Mouse (Mus musculus) spleen, embryonic (tissue): ENCODE measurements around the gene Git2.

Source experiments
- CTCF ChIA-PET: fragments of 350-600 bp; sonication (Branson Sonifier 250); formaldehyde crosslinking; loops from one replicate; lab custom pipeline; 2022; lab: Charles Lee

Gene Git2

GRCm38 (mm10) chr5:114797253-114797652 lies 21.9 kb upstream of the Git2 start:
- CTCF ChIA-PET: interaction anchor here (0.6 kb wide), 1 partner anchor 262 kb away, joined by 7 read pairs; no protein-coding TSS in a partner anchor

DNA sequence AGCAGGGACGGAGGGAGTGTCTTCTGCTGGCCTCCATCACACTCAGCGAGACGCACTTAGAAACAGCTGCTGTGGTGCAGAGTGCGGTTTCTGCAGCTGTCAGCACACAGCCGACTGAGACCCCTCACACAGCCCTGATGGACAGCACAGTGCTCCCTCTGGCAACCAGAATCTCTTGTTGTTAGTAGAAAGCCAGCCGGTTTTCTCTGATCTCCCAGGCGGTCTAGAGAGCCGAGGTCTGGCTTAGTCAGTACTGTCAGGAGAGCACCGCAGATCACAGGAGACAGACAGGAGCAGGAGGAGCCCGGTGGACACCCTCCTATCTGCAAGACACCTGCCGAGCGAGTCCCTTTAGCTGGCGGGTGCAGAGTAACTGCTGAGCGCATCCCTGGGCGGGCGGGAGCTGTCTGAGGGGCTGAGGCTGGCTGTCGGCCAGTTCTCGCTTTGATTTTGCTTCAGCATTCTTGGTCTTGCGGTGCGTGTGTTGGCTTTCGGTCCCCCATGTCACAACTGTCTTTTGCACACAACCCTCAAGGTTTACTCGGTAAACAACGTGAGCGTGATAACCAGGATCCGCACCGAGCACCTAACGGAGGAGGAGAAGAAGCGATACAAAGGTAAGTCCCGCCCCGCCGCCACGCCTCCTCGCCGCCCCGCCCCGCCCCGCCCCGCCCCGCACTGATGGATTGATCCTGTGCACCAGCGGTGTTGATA lies 21.1 kb upstream of the Git2 start:
- CTCF ChIA-PET: interaction anchor here (1.5 kb wide), 1 partner anchor 23 kb away, joined by 3 read pairs; no protein-coding TSS in a partner anchor

DNA sequence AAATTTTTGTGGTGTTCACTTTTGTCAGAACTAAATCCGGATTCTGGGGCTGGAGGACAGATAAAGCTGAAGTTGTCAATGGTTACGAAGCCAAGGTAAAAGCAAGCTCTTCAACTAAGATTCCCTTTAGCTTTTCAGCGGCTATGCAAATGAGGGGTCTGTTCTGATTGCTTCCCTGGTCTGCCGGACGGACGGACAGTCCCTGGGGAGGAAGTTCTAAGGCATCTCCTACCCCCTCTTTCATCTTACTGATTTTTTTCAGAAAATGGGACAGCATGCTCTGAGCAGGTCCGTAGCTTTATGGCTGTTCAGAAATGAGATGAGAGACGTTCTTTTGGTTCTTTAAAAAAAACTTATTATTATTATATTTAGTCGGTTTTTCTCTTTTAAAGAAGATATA lies 20.3 kb upstream of the Git2 start:
- CTCF ChIA-PET: interaction anchor here (0.7 to 1.5 kb wide), 2 partner anchors 22 to 76 kb away, joined by 3 read pairs; no protein-coding TSS in a partner anchor

GRCm38 (mm10) chr5:114795231-114795630 lies 19.9 kb upstream of the Git2 start:
- CTCF ChIA-PET: interaction anchor here (0.7 to 1.5 kb wide), 3 partner anchors 18 to 75 kb away, joined by 3 to 4 read pairs (median 3); no protein-coding TSS in a partner anchor

DNA sequence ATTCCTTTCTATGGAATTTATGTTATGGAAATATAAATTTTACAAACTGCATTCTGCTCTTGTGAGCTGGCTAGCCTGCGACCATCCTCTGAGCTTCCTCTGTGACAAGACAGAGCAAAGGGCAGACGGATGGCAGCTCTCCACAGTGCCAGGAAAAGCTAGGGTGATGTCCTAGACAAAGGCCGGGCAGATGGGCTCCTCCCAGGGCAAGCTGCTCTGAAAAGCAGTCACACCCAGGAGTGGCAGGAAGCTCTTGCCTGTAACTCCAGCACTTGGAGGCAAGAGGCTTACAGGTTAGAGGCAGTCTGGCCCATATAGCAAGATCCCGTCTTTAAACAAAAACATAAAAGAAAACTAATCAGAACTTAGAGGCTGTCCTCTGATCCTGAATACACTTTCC lies 19.3 kb upstream of the Git2 start:
- CTCF ChIA-PET: interaction anchor here (0.7 to 1.5 kb wide), 2 partner anchors 18 to 21 kb away, joined by 3 to 4 read pairs; no protein-coding TSS in a partner anchor

- CTCF ChIA-PET: no interaction called here
These were observed 18.0 kb upstream of the Git2 start for GRCm38 (mm10) chr5:114793317-114793716.

DNA sequence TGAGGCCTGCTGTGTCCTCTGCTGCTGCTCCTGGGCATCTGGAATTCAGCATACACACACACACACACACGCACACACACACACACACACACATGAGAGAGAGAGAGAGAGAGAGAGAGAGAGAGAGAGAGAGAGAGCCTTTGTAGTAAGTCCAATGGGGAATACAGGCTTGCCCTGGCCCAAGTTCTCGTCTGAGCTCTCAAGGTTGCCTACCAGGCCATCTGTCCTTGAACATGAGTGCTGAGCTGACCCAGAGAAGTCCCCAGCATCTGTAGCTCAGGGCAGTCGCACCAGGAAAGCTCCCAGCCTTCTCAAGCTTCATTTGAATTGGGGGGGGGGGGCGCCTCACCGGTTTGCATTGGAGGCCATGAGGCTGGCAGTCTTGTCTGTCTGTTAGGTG lies 9.9 kb upstream of the Git2 start:
- CTCF ChIA-PET: interaction anchor here (0.6 to 0.7 kb wide), 3 partner anchors 16 to 477 kb away, joined by 6 to 7 read pairs (median 6); no protein-coding TSS in a partner anchor

DNA sequence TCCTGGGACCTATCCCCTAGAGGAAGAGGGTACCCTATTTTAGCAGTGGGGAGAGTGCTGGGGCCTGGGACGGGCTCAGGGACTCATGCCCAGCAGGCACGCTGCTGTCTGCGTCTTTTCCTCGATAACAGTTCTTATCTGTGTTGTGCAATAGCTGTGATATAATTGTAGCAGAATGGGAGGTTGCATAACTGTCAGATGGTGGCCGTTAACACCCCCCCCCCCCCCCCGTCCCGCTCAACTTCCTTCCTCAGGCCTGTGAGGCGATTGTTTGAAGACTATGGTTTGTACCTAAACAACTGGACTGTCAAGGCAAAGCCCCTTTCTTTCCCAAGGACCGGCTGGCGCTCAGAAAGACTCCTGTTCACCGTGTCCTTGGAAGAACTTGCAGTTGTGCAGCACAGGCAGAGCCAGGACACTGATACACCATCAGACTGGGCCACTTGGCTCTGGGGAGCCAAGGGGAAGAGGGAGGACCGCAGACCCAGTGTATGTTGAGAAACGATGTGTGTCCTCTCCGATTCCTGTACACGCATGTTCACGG lies 9.4 kb upstream of the Git2 start:
- CTCF ChIA-PET: interaction anchor here (0.6 to 0.7 kb wide), 5 partner anchors 16 to 478 kb away, joined by 5 to 7 read pairs (median 6); no protein-coding TSS in a partner anchor

- CTCF ChIA-PET: interaction anchor here (0.6 to 0.7 kb wide), 4 partner anchors 10 to 118 kb away, joined by 3 to 5 read pairs (median 4); no protein-coding TSS in a partner anchor
These were observed 8.3 kb upstream of the Git2 start for GRCm38 (mm10) chr5:114783405-114784163.

- CTCF ChIA-PET: interaction anchor here (0.7 kb wide), 1 partner anchor 9 kb away, joined by 3 read pairs; no protein-coding TSS in a partner anchor
These were observed 7.7 kb upstream of the Git2 start for GRCm38 (mm10) chr5:114782991-114783390.

GRCm38 (mm10) chr5:114780912-114781311 lies 5.6 kb upstream of the Git2 start:
- CTCF ChIA-PET: interaction anchor here (0.7 to 0.9 kb wide), 3 partner anchors 43 to 86 kb away, joined by 4 to 6 read pairs (median 5); no protein-coding TSS in a partner anchor

DNA sequence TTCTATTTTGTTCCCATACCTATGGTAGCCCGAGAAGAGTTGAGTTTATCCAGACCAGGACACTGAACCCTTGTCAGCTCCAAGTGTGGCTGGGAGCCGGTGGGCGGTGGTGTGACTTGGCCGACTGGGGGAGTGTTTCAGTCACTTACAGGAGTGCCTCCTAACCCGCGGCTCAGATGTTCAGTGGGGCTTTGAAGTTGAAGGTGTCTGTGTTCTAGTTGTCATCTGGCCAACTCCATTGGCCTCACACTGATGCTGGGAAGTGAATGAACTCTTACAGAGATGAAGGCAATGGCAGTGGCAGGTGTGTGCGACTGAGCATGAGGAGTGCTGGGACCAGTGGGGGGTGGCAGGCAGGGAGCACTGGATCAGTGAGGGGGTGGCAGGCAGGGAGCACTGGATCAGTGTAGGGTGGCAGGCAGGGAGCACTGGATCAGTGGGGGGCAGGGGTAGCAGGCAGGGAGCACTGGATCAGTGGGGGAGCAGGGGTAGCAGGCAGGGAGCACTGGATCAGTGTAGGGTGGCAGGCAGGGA lies 4.7 kb upstream of the Git2 start:
- CTCF ChIA-PET: interaction anchor here (0.7 kb wide), 1 partner anchor 48 kb away, joined by 4 read pairs; no protein-coding TSS in a partner anchor

- CTCF ChIA-PET: no interaction called here
These were observed 857 bp upstream of the Git2 start for GRCm38 (mm10) chr5:114776174-114776573.

DNA sequence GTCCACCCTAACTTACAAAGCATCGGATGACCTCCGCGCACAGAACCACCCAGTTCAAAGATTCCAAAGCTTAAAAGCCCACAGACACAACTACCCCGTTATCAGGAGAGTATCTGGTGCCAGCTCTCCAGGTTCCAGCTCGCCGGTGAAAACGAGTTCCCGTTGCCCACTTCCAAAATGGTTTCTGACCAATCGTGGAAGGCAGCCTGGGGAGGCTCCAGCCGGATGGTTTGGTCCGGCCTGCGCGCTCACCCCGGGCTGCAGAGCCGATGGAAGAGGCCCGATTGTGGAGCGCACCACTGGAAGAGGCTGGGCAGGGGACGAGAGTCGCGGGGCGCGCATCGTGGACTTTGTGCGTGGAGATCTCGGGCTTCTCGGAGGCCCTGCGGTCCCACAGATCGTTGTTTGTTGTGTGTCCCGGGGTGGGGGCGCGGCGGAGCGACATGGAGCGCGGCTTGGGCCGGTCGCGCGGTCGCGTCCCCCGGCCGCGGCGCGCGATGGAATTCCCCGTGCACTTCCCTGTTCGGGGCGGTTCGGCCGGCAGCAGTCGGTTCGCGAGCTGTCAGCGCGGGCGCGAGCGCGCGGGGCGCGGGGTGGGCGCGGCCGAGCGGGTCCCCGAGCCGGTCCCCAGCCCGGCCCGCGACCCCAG lies 790 bp downstream of the Git2 start, which contains the start of gene Ankrd13a:
TSS of gene Ankrd13a (plus strand) at position 275 of the 649 bp plus-strand sequence.
- CTCF ChIA-PET: interaction anchor here (1.0 to 1.2 kb wide), 2 partner anchors 8 to 21 kb away, joined by 3 read pairs; no protein-coding TSS in a partner anchor

- CTCF ChIA-PET: interaction anchor here (1.0 to 1.2 kb wide), 2 partner anchors 9 to 22 kb away, joined by 3 read pairs; no protein-coding TSS in a partner anchor
These were observed 1.5 kb downstream of the Git2 start for GRCm38 (mm10) chr5:114773780-114774179.

- CTCF ChIA-PET: interaction anchor here (1.0 to 1.2 kb wide), 2 partner anchors 10 to 22 kb away, joined by 3 read pairs; no protein-coding TSS in a partner anchor
These were observed 2.1 kb downstream of the Git2 start for GRCm38 (mm10) chr5:114773211-114773710.

DNA sequence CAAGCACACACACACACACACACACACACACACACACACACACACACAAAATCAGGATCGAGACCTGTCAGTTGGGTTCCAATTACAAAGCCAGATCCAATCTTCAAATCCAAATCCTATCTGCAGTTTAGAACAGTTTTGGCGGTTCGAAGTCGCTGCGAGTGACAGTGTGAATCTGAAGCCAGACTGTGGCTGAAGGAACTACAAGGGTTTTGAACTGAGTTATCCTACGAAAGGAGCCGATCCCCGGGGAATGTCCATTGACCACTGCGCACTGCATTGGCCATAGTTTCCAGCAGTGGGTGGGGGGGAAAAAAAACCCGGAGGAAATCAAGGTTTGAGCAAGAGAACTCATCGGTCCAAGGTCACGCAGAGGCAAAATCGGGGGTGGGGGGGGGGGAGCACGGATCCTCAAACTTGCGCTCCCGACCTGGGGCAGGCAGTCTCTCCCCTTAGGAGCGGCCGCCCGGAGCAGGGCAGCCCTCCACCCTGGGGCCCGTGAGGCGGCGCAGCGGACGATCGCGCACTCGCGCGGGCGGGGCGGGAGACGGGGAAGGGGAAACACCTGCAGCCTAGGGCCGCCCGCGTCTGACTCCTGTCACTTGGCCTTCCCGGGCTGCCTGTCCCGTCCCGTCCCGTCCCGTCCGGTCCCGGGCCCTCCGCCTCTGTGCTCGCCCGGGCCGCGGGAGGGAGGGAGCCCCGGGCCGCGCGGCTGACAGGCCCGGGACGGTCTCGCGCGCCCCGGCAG lies 2.7 kb downstream of the Git2 start:
- CTCF ChIA-PET: no interaction called here

DNA sequence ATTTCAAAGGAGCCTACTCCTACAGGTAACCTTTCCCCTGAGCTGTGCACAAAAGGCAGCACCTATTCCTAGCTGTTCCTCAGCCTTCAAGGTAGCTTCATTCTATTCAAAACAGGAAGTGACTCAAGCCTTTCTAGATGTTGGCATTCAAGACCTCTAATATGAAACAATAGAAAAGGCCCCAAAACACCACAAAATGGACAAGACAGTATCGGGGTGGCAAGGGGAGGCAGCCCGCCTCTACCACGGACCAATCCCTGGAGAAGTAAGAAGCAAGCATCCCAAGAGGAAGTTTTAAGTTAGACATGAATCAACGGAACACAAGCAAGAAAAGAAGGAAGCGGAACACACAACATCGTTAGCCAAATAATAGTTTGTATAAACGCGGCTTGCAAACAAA lies 3.5 kb downstream of the Git2 start:
- CTCF ChIA-PET: no interaction called here

GRCm38 (mm10) chr5:114769786-114770185 lies 5.5 kb downstream of the Git2 start:
- CTCF ChIA-PET: no interaction called here
